Mouse (Mus musculus) right cerebral cortex, postnatal 14 days (tissue): ENCODE measurements around the gene Wdr37.
"Not testable (repeated sequence)": the region's sequence is repeated elsewhere in the genome, so short reads cannot be mapped to it uniquely, and the experiment has no call there.

ENCODE experiments used
- DNase-seq: peaks from one replicate; pipeline ENCODE4 v3.0.0; 2022

Wdr37 gene

GRCm38 (mm10) chr13:8871314-8871962 lies at the start of gene Wdr37:
Wdr37 (minus strand) TSS chr13:8871909.
- peak; percentile 49 for DNase-seq

DNA sequence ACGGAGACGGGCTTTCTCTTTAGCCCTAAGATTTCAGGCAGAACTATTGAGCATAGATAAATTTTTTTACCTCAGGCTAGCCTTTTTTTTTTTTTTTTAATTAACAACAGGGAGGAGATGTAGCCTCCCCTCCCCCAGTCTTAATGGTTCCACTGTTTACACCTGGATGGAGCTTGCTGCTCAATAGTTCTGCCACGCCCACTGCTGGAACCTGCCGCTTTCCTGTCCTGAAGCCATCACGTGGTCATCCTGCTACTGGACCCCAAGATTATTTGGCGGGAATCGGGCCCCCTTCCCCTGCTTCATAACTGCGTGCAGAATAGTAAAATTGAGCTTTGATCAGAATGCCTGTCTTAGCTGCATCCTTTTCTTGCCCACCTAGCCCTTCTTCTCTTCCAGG lies 42.2 kb upstream of the Wdr37 start:
- not testable (repeated sequence) for DNase-seq

DNA sequence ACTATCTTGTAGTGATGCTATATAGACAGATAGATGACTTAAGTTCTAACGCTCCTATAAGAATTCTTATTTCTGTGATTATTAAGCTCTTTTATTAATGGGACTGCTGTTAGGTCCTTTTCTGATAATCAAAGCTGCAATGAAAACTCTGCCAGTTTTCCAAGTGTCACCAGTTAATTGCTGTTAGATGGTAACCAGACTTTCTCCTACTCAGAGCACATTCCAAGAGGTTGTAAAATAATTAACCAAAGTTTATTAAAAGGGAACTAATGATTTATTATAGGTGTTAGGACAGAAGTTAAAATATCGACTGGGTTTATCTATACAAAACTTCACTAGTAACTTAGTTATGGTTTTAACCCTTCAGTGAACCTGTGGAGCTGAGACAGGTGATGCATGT lies 34.3 kb upstream of the Wdr37 start:
- not testable (repeated sequence) for DNase-seq

DNA sequence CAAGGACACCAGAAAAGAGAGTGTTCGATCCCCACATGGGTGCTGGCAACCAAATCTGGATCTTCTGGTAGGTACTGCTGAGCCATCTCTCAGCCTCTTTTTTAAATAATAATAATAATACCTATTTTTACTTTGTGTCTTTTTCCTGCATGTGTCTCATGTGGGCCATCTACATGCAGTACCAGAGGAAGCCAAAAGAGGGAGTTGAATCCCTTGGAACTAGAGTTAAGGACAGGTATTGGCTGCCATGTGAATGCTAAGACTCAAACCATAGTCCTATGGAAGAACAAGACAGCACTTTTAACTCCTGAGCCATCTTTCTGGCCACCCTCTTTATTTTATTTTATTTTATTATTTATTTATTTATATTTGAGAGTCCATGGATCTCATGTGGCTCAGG lies 16.9 kb upstream of the Wdr37 start:
- no peak for DNase-seq

GRCm38 (mm10) chr13:8886185-8886560 lies 14.5 kb upstream of the Wdr37 start:
- DNase-seq: no peak

- DNase-seq: peak; percentile 96
Measured at GRCm38 (mm10) chr13:8885445-8886184, 13.9 kb upstream of the Wdr37 start, which contains the start of gene Idi1. Idi1 (plus strand) TSS chr13:8885501.

GRCm38 (mm10) chr13:8883870-8884269 lies 12.2 kb upstream of the Wdr37 start:
- not testable (repeated sequence) for DNase-seq

- no peak for DNase-seq
Measured at GRCm38 (mm10) chr13:8881611-8882010, 9.9 kb upstream of the Wdr37 start.

GRCm38 (mm10) chr13:8873776-8874175 lies 2.1 kb upstream of the Wdr37 start:
- DNase-seq: no peak

DNA sequence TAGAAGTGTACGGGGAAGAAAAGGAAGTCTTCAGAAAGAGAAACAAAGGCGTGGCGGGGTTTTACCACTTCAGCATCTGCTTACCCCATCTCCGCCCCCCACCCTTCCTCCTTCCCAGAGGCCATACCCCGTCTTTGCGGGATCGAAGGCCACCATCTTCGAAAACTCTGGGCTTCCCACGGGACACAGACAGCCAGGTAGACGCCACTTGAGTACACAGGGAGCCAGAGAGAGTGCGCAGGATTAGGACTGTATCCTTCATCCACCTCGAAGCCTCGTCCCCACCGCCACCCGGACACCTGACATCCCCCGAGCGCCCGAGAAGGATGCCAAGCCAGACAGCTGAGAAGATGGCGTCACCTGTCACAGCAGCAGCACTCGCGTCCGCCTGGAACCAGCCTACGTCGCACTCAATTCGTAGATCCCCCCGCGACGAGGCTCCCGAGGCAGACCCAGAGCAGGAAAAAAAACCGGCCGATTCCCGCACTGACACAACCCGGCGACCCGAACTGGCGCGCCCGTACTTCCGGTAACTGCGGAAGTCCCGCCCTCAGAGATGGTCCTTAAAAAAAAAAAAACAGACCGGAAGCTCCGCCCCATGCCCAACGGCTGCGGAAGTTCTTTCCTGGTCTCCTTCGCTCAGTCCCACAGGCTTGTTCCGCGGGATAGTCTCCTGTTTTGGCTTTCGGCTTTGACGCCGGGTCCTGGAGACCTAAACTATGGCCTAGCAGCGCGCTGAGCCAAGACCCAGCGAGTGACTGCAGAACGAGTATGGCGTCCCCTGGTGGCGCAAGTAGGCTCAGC lies 997 bp downstream of the Wdr37 start:
- peak; percentile 87 for DNase-seq

- no peak for DNase-seq
Measured at GRCm38 (mm10) chr13:8870160-8870509, 1.6 kb downstream of the Wdr37 start.

- DNase-seq: no peak
Measured at GRCm38 (mm10) chr13:8869578-8870157, 2.0 kb downstream of the Wdr37 start.

- DNase-seq: no peak
Measured at GRCm38 (mm10) chr13:8866612-8867011, 5.1 kb downstream of the Wdr37 start.

DNA sequence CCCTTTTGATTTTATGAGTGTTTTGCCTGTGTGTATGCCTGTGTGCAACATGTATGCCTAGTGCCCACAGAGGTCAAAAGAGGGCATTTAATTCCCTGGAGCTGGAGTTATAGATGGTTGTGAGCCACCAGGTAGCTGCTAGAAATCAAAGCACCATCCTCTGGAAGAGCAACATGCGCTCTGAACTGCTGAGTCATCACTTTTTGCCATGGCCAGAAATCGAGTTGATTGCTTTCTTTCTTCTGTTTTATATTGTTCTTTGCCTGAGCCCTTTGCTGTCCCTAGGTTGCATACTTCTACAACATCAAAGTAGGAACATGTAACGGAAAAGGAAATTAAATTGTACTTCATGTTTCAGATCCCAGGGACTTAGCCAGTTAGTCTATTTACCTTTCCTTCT lies 6.7 kb downstream of the Wdr37 start:
- DNase-seq: no peak

- no peak for DNase-seq
Measured at GRCm38 (mm10) chr13:8860861-8861260, 10.8 kb downstream of the Wdr37 start.

GRCm38 (mm10) chr13:8858453-8858852 lies 13.3 kb downstream of the Wdr37 start:
- no peak for DNase-seq

GRCm38 (mm10) chr13:8854769-8855168 lies 16.9 kb downstream of the Wdr37 start:
- no peak for DNase-seq

DNA sequence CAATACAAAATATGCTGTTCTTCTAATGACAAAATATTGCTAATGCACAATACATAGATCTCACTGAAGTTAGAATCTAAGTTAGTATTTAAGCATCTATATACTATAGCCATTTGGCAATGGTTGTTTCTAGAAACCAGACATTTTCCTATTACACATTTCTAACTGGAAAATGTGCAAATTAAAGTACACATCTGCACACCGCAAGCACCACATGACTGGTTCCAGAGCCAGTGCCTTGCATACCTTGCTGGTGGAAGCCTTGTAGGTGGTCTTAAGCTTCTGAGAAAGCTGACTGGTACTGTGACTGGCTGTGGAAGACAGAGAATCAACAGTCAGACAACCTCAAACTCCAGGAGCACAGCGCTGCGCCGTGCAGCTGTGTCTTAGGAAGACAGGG lies 18.3 kb downstream of the Wdr37 start:
- no peak for DNase-seq

GRCm38 (mm10) chr13:8849311-8849710 lies 22.4 kb downstream of the Wdr37 start:
- no peak for DNase-seq

DNA sequence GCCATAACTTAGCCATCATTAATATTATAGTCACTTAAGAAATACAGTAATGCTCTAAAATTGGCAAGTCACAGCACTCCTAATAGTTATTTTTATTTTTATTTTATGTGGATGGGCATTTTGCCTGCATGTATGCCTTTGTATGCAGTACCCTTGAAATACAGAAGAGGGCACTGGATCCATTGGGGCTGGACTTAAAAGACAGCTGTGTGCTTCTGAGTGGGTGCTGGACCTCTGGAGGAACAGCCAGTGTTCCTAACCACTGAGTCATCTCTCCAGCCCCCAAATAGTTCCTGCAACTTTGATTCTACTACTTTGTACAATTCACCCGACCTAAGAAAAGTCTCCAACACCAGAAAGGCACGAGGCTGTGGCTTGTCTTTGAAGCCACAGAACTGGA lies 24.0 kb downstream of the Wdr37 start:
- DNase-seq: no peak

DNA sequence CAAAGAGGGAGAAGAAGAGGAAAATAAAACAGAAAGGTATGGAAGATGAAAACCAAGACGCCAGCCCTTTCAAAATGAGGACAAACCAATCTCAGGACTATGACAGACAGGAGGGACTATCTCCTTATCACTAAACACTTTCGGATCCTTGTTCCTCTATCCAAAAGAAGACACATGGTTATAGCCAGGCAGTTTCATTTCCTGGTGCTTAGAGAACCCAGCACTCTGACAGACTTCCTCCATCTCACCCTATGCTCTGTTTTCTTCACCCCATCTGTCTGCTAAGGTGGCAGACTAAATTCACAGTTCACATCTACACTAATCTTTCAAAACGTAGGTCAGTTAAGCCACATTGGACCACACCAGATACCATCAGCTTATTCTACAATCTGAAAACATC lies 29.4 kb downstream of the Wdr37 start:
- no peak for DNase-seq

- DNase-seq: not testable (repeated sequence)
Measured at GRCm38 (mm10) chr13:8841846-8842245, 29.9 kb downstream of the Wdr37 start.

GRCm38 (mm10) chr13:8840941-8841340 lies 30.8 kb downstream of the Wdr37 start:
- no peak for DNase-seq
